Mouse (Mus musculus) retina, embryonic 14.5 days (tissue): ENCODE data around the gene Ube4b.
"Not testable (repeated sequence)": the region's sequence is repeated elsewhere in the genome, so short reads cannot be mapped to it uniquely, and the experiment has no call there.

ENCODE experiments used
- DNase-seq: peaks from one replicate; pipeline ENCODE4 v3.0.0-alpha.2; 2015; ENCODE audit warnings: low spot score

The Ube4b gene

DNA sequence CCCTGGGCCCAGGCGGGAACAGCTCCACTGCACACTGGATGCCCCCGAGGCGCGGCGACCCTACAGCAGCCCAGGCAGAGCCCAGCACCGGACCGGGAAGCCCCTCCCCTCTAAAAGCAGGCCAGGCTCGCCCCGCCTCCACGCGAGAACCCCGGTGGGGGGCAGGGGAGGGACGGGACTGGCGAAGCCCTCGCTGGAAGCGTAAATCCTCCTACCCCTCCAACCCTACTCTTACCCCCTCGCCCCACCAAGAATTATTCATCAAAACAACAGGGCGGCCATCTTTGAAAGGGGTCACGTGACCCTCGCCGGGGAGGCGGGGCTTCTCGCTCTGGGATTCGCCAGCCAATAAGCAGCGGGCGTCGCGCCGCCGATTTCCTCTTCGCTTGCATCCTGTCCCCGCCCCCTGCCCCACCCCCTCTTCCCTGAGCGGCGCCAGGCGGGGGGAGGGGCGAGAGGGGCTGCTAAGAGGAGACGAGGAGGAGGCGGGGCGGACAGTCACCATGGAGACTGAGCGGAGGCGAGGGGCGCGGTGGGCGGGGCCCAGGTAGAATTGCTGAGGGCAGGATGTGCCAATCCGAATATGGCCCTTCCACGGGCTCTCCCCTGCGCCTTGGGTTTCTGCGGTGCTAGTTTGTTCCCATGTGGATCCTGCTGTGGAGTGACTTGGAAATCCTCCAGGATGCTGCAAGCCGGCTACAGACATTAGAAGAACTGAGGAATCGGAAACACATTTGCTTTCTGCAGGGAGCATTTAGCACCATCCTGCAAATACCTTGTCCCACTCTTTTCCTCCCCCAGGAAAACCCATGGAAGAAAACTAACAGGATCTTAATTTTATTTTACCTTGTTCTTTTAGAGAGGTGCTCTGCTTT lies at the start of gene Ube4b:
Ube4b (minus strand) TSS at position 425 of the 875 bp plus-strand sequence.
- peak; percentile 100 for DNase-seq

DNA sequence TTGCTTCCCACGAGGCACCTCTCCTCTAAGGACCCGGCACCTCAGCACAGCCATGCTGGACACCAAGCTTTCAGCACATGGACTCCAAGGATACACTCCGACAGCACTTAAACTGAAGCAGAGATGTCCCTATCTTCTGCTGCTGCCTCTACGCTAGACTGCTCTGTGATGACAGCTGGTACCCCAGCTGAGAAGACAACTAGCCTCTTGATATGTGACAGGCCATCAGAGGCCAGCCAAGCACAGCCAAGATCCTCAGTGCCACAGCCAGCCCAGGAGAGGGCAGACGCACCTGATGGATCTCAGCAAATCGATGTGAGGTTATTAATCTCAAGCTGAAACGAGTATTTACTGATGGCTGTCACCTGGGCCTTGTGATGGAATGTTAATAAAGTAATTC lies 48.5 kb upstream of the Ube4b start:
- DNase-seq, result no peak

DNA sequence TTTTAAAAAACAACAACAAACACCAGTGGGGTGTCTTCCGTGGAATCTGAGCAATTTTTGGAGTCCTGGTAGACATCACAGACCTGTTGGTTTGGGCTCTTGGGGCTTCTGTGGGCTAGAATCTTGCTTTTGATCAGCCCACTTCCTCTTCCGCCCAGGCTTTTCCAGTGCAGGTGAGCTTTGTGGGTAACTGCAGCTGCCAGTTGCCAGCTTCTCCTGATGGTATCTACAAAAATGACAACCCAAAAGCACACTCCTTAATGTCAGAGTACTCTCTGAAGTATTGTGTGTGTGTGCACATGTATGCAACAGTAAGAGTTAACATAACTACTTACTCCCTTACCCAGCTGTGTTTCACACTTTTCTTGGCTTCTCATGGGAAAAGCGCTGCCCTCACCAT lies 43.0 kb upstream of the Ube4b start:
- DNase-seq, result no peak

DNA sequence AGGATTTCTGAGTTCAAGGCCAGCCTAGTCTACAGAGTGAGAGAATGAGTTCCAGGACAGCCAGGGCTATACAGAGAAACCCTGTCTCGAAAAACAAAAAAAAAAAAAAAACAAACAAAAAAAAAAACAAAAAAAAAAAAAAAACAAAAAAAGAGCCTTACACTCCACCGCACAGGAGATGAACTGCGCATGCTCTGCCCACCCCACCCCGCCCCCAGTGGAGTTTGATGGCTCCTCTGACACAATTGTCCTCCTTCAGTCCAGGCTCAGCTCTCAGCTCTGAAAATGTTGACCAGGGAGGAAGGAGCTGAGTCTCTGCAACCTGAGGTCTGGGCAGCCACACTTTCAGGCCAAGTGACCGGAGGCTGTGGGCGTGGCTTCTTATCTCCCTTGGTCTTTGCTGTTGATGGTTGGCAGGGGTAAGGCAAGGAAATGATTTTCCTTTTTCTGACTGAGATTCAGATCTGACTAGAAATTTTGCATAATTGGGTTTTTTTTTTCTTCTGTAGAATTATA lies 36.9 kb upstream of the Ube4b start:
- no peak for DNase-seq

DNA sequence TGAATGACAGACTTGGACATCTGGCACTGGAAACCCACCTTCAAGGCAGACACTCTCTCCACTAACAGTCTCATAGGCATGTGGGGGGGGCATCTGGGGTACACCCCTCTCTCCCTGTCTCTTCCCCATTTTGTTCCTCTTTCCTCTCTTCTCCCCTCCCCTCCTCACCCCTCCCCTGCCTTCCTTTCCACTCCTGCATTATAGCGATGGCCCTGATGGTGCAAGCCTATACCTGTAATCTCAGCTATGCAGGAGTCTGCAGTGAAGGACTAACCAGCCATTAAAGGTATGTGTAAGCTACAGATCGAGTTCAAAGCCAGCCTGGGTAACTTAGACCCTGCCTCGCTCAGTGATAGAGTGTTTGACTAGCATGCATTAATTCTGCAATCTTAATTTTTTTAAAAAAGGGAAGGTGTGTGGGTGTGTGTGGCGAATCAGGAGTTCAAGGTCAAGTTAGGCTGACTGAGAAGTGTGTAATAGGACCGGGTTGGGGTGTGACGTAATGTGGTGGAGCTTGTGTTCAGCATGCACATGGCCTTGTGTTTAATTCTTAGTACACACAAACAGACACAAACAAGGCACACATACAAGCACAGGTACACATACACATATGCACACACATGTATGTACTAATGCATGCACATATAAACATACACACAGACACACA lies 35.9 kb upstream of the Ube4b start:
- no peak for DNase-seq

DNA sequence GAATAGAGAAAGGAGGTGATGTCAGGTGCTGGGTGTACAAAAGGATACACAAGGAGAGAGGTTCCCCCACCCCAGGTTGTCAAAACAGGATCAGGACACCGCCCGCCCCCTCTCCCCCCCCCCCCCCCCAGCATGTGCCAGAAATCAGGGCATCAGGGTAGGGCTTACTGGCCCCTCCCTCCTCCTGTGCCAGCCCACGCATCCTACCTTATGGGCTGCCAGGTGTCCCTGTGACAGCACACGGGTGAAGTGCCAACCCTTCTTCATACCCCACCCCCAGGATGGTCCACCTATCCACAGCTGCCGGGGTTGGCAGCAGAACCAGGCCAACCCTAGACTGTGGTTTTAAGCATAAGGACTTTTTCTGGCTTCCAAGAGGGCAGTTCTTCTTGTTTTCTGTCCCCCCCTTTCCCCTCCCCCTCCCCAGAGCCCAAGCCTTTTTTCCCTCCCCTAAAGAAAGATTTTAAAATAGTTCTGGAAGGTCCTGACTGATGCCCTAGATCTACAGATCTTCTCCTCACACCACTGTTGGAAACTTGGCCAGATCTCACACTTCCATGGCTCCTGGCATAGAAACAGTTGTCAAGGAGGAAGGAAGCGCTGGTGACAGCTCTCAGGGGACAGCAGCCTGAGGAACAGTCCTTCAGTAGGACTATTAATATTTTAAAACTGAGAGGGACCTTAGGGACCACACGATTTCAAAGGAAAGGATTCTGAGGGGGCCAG lies 35.2 kb upstream of the Ube4b start:
- peak; percentile 42 for DNase-seq

DNA sequence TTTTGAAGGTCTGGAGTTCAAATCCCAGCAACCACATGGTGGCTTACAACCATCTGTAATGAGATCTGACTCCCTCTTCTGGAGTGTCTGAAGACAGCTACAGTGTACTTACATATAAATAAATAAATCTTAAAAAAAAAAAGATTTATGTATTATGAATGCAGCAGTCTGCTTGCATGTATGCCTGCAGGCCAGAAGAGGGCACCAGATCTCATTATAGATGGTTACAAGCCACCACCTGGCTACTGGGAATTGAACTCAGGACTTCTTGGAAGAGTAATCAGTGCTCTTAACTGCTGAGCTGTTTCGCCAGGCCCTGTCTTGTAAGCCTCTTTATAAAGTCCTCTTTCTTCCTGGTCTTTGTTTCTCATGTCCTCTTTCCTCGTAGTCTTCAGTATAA lies 33.9 kb upstream of the Ube4b start:
- DNase-seq, result not testable (repeated sequence)

DNA sequence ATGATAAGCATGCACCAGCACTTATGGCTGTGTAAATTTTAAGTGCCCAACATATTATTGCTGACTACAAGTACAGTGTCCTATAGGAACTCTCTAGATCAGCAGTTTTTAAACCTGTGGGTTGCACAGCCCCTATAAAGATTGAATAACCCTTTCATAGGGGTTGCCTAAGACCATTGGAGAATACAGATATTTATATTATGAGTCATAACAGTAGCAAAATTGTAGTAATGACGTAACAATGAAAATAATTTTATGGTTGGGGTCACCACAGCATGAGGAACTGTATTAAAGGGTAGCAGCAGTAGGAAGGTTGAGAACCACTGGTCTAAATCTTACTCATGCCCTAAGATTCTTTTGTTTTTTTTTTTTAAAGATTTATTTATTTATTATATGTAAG lies 32.9 kb upstream of the Ube4b start:
- DNase-seq, result no peak

DNA sequence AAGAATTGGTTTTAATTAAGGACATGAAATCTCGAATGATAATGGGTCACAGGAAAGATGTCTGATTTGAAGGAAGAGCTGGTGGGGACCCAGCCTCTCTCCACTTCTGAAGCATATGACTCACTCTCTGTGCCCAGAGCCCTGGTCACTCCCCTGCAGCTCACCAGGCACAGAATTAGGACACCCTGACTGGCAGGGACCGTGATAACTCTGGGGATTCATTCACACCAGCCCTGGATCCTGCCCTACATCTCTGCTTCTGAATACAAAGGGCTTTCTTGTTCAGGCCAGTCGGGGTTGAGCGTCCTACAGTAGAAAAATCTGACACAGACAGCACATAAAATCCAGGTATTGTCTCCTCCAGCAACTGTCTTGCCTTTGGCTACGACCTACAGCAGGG lies 32.0 kb upstream of the Ube4b start:
- no peak for DNase-seq

DNA sequence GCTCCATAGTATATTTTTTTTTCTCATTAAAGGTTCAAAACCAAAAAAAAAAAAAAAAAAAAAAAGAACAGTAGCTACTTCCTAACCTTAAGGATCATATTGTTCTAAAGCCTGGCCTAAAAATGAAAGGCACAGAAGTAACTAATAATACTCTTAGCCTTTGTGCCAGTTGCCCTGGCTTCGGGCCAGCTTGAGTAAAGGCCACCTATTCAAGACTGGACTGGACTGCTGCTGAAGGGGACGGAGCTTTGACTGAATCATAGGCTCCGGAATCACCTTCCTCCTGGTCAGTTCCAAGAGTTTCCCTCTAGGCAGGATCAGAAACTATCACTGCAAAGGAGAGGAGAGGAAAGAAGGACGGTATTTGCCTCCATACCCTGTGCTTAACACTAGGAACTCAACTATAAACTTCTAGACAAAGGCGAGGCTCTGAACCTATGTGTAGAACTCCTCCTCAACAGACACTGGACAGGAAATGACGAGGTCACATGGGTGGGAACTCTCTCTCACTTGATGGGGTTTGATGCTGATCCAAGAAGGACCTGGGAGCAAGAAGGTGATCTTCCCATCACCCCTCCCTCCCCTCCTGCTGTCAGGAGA lies 31.4 kb upstream of the Ube4b start:
- no peak for DNase-seq

DNA sequence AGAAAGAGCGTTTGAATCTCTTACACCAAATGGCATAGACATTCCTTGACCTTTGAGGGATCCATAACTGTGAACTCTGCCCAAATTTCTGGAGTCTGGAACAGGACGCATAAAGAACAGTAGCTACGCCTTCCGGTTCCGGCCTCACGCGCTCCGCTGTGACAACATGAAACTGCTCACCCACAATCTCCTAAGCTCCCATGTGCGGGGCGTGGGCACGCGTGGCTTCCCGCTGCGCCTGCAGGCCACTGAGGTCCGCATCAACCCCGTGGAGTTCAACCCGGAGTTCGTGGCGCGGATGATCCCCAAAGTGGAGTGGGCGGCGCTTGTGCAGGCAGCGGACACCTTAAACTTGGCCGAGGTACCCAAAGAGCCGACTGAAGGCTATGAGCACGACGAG lies 30.6 kb upstream of the Ube4b start:
- DNase-seq, result not testable (repeated sequence)

DNA sequence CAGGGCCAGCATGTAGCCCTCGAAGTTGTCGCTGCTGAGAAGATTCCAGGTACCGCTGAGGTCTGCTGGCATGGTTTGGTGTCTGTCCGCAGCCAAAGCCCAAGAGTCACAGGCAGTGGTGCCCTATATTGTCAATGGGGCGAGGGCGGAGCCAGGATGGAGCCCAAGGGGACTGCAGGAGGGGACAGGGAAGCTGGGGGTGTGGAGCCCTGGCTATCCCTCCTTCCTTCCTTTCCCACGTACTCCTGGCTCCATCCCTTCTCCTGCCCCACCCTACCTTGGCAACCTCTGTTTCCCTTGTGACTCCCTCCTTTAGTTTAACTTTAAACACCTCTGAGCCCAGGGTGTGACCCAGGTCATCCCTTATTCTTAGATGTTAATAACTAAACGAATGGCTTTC lies 28.3 kb upstream of the Ube4b start, which contains the start of gene Rbp7:
Rbp7 (minus strand) TSS at position 100 of the 400 bp plus-strand sequence.
- DNase-seq, result no peak

DNA sequence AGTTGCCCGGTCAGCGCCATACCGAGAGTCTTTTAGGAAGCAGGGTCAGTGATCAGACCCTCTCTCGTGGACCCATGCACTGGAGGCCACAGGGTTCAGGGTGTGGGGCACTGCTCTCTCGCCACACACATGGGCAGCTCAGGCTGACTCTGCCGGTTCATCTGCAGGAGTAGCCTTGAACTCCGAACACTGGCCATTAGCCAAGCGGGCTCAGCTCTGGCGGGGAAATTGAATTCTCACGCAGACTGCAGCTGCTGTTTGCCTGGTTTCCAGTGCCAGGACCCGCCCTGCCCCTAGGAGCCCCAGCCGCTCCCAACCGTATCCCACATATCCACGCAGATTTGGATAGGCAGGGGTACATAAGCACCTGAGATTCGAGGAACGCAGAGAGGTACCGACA lies 27.7 kb upstream of the Ube4b start:
- no peak for DNase-seq

DNA sequence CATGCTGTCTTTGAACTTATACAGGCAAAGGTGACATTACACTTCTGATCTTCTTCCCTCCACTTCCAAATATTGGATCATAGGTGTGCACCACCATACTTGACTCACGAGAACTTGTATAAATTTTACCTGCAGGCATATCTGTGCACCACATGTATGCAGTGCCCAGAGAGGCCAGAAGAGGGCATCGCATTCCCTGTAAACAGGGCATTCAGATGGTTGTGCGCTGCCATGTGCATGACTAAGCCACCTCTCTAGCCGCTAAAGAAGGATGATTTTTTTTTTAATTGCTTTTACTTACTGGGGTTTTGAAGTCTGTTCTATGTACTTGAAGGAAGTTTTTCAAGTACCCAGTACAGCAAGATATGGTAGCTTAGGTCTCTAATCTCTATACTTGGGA lies 27.1 kb upstream of the Ube4b start:
- DNase-seq, result peak; percentile 34

DNA sequence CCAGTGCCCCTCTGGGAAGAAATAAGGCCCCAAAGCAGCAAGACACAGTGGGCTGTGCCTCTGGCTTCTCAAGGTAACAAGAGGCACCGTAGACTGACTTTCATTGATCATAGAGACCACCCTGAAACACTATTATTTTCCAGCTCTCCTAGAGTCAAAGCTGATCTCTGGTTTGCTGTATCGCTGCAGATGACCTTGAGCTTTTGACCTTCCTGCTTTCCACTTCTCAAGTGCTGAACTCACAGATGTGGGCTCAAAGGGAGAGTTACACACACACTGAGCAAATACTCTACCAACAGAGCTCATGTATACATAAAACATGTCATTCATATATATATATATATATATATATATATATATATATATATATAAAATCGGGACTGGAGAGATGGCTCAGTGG lies 24.1 kb upstream of the Ube4b start:
- DNase-seq, result no peak

DNA sequence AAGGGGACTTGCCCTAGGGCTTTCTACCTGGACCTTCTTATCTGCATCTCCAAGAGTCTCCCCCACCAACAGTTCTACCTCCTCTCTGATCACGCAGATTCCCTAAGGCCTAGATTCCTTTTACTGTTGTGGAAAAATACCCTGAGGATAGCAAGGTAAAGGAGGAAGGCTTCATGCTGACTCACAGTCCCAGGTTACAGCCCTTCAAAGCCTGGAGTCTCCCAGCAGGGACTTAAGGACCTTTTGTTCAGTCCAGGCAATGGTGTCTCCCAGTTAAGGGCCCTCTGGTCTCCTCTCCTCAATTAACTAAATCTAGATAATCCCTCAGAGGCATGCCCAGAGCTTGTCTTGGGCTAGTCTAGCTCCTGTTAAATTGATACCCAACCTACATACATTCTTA lies 19.8 kb upstream of the Ube4b start:
- DNase-seq, result no peak

DNA sequence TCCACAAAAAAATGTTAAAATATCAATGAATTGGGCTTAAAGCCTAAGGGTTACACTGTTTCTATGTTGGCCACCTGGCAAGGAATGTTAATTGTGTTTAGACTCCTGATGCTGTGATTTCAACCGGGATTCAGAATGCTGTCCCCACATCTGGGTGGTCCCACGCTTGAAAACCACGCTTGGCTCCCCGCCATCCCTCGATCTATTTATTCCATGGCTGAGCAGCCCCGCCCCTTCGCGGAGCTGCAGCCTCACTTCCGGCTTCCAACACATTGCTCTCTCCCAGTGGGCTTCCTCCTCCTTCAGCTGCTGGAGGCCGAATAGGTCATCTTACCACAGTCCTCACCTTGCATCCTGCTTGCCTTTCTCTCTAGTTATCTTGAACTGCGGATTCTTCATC lies 19.3 kb upstream of the Ube4b start:
- DNase-seq, result peak; percentile 85

DNA sequence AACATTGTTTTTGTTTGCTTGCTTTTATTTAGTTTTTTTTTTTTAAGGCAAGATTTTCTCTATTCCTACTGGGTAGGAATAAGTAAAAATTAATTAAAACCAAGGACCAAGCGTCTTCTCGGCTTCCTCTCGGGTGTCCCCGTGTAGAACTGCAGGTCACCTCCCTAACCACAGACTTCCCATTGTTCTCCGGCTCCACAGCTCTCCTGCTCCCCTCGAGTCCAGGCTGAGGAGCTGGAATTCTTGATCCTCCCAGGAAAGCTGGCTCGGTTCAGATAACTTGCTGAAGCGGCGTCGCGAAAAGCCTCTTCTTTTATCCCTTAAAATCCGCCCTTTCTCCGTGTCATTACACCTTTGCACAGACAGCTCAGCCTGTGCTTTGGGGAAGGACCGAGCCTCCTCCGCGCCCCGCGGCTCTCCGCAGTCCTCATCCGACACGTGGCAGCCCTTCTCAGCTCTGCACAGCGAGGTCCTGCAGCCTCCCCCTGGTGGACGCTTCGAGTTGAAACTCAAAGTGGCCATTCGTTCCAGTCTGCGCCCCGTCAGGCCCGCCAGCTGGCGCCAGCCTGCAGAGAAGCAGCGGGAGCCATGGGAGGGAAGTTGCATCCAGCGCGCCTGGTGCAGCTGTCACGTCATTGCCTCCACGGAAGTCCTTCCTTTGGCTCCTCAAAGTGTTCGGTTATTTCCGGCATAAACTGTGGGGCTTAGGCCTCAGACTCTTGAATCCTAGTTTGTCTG lies 18.6 kb upstream of the Ube4b start:
- DNase-seq, result peak; percentile 99

DNA sequence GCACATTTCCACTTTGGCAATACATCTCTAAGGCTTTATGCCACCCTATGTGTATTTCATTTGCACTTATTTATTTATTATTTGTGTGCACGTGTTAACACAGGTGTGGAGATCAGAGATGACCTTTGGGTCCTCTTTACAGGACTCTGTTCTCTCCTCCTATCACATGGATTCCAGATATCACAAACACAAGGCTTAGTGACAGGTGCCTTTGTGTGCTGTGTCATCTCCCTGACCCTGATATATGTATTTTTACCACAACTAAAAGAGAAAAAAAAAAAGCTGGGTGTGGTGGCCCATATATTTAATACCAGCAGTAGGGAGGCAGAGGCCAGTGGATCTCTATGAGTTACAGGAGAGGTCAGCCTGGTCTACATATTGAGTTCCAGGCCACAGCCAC lies 17.9 kb upstream of the Ube4b start:
- DNase-seq, result no peak

DNA sequence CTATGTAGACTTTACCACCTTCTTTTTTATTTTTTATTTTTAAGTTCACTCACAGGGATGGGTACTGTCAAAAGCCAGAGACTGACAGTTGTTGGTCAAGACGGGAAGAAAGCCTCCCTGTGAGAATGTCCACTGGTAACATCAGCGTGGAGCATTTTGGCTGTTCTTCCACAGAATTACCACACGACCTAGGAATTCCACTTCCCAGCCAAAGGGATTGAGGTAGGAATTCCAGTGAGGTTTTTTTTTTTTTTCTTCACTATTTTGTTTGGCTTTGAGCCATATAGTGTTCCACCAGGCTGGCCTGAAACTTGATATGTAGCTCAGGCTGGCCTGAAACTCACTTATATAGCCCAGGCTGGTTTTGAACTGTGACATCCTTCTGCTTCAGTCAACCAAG lies 15.9 kb upstream of the Ube4b start:
- DNase-seq, result no peak

DNA sequence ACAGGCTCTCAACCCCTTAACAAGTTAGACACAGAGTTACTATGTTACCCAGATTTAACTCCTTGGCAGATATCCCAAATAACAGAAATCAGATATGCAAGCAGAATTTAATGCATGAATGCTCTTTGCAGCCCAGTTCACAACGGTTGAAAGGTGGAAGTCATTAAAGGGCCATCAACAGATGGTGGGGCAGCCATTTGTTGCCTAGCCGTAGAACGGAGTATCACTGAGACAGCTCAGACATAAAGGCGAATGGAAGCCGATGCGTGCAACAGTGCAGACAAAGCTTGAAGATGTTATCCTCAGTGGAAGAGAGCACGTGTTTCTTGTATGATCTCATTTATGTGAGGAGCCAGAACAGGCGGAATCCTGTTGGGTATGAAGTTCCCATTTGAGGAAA lies 14.0 kb upstream of the Ube4b start:
- DNase-seq, result peak; percentile 66
